ENCODE assay signal across 8 mouse cellular contexts in the genomic region with DNA sequence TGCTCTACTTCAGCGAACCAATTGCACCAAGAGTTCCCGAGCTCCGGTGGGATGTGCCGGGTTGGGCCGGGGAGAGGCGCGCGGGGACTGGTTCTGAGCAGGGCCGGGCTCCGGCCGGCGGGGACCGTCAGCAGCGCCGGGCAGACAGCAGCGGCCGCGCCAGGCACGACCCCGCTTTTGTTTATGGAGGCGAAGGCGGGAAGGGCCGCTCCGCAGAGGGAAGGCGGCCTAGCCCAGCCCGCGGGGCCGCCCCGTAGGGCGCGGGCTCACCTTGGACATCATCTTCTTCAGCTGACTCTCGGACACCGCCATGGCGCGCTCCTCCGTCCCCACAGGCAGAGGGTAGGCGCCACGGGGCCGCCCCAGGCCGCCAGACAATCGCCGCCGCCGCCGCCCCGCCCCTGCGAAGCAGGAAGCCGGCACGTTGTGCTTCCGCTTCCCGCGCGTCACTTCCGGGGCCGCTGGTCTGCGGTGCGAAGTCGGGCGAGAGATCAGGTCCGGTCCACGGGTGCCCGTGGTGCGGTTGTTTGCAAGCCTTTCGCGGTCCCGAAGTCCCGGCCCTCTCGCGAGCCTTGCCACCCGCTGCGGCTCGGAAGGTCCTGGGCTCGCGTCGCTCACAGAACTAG. TPM values are rescaled to one million over a fixed set of nuclear protein-coding genes. Genes with fewer than 3 reads are reported as not detected.
DNase-seq lines count a peak whose midpoint lies in the region; ATAC-seq and TF ChIP-seq lines count a peak whose summit lies in the region.

A gene (minus strand): TSS at position 419 of the 626 bp plus-strand sequence.

- no peaks in the 10 kb centered on the region for H3K9me3 ChIP-seq in MEL (replicated peaks; ENCODE audit: insufficient read depth, low read length)
- H3K9me3 ChIP-seq in lung, embryonic 16.5 days (ENCODE audit: control insufficient read depth, low read length), result no peaks in the 10 kb centered on the region

- peaks cover 0 to 29% of the 10 kb centered on the region in 2 experiments; a peak in 2 of 4 replicates for H3K36me3 ChIP-seq in MEL (ENCODE audit: control insufficient read depth in 1 of 2, insufficient read depth in 2 of 2, low read length in 2 of 2)
- H3K36me3 ChIP-seq in lung, embryonic 16.5 days (ENCODE audit: control insufficient read depth, insufficient read depth, low read length), result no peaks in the 10 kb centered on the region

- WGBS in cerebellum, adult 2 months, result under 1% methylated on average over 74 of the region's 75 CpGs
- 0% methylated on average over 71 of the region's 75 CpGs for WGBS in lung, embryonic 16.5 days

- no peak for TF ChIP-seq EP300 in MEL (IDR thresholded peaks at IDR 0.05; ENCODE audit: low read depth in 1 of 2, low read length in 2 of 2)

- H3K4me3 ChIP-seq in MEL (ENCODE audit: control insufficient read depth in 1 of 2, insufficient read depth in 1 of 2, low read depth in 2 of 2, low read length in 2 of 2), result peak within 1 kb of the TSS; percentile 86 to 95
- peak within 1 kb of the TSS; percentile 76 for H3K4me3 ChIP-seq in cerebellum, adult 2 months (replicated peaks; ENCODE audit: insufficient read depth, low read depth, low read length)
- peak within 1 kb of the TSS; percentile 66 for H3K4me3 ChIP-seq in lung, embryonic 16.5 days (ENCODE audit: low read length)

- peaks cover 8 to 30% of the 10 kb centered on the region in 2 experiments for H3K4me1 ChIP-seq in MEL (ENCODE audit: control insufficient read depth in 1 of 2, insufficient read depth in 2 of 2, low read length in 2 of 2)
- H3K4me1 ChIP-seq in cerebellum, adult 2 months (ENCODE audit: control insufficient read depth, insufficient read depth, low read length), result peaks cover 3% of the 10 kb centered on the region; the same call in 1 of the 2 replicates
- peaks cover 15% of the 10 kb centered on the region for H3K4me1 ChIP-seq in lung, embryonic 16.5 days (replicated peaks; ENCODE audit: control insufficient read depth, insufficient read depth, low read length)

- H3K4me2 ChIP-seq in lung, embryonic 16.5 days (ENCODE audit: low read depth, low read length), result peak within 1 kb of the TSS; percentile 76

- H3K27me3 ChIP-seq in MEL (ENCODE audit: control insufficient read depth in 1 of 2, insufficient read depth in 2 of 2, low read length in 2 of 2), result no peaks in the 10 kb centered on the region
- no peaks in the 10 kb centered on the region for H3K27me3 ChIP-seq in cerebellum, adult 2 months (ENCODE audit: control insufficient read depth, insufficient read depth, low read length)
- H3K27me3 ChIP-seq in lung, embryonic 16.5 days (ENCODE audit: control insufficient read depth, insufficient read depth, low read depth, low read length), result no peaks in the 10 kb centered on the region

- peak within 1 kb of the TSS; percentile 93 for H3K27ac ChIP-seq in MEL (ENCODE audit: control insufficient read depth, low read depth, low read length)
- peak within 1 kb of the TSS; percentile 89 for H3K27ac ChIP-seq in cerebellum, adult 2 months (ENCODE audit: insufficient read depth, low read length)
- H3K27ac ChIP-seq in lung, embryonic 16.5 days (ENCODE audit: low read length), result peak within 1 kb of the TSS; percentile 97

- peak within 1 kb of the TSS; percentile 98 for H3K9ac ChIP-seq in MEL (ENCODE audit: control insufficient read depth, low read depth, low read length, poor library complexity, severe bottlenecking)
- peak within 1 kb of the TSS; percentile 81 for H3K9ac ChIP-seq in lung, embryonic 16.5 days (ENCODE audit: low read length)

- TF ChIP-seq CTCF in MEL (IDR thresholded peaks at IDR 0.05 in 2 of 3, conservative IDR thresholded peaks at IDR 0.05 in 1 of 3; ENCODE audit: control insufficient read depth in 1 of 3, insufficient read depth in 1 of 3, low read depth in 2 of 3, low read length in 3 of 3, poor library complexity in 1 of 3, severe bottlenecking in 1 of 3), result no peak
- TF ChIP-seq CTCF in cerebellum, adult 2 months (IDR thresholded peaks at IDR 0.05; ENCODE audit: borderline replicate concordance, insufficient read depth, low read depth, low read length), result no peak

- H3K79me2 ChIP-seq in MEL (ENCODE audit: control insufficient read depth, insufficient read depth, low read length, poor library complexity), result peaks cover 29% of the 10 kb centered on the region

- peak; percentile 87 to 99 for TF ChIP-seq POLR2A in MEL (IDR thresholded peaks at IDR 0.05; ENCODE audit: control insufficient read depth in 1 of 2, insufficient read depth in 1 of 2, low read depth in 1 of 2, low read length in 2 of 2, poor library complexity in 1 of 2)
- peak; percentile 98 for TF ChIP-seq POLR2A in cerebellum, adult 2 months (IDR thresholded peaks at IDR 0.05; ENCODE audit: borderline replicate concordance, insufficient read depth, low read length)

- TF ChIP-seq RAD21 in MEL (IDR thresholded peaks at IDR 0.05; ENCODE audit: low read depth, low read length), result no peak

- peak; percentile 93 for DNase-seq in MEL (ENCODE audit: low read depth, low spot score)
- peak; percentile 92 to 93 for DNase-seq in cerebellum, adult 2 months
- peak; percentile 87 for DNase-seq in forelimb bud, embryonic 11.5 days (ENCODE audit: low read depth, low spot score)
- peak; percentile 67 for DNase-seq in layer of hippocampus, adult 9-10 months (ENCODE audit: low spot score)
- DNase-seq in ovary, postnatal 10 days (ENCODE audit: low spot score), result peak; percentile 86
- DNase-seq in thymus, postnatal 10 days (ENCODE audit: low spot score in 2 of 2), result peak; percentile 79 to 88

- peak; percentile 89 to 90 for ATAC-seq in hematopoietic stem cell, adult 5-6 weeks (replicated peaks in 1 of 2; ENCODE audit: insufficient read depth in 1 of 2, low FRiP score in 2 of 2, low TSS enrichment in 1 of 2, low read depth in 1 of 2, poor library complexity in 2 of 2, severe bottlenecking in 2 of 2)
- ATAC-seq in lung, embryonic 16.5 days (ENCODE audit: low read depth), result peak; percentile 97

TF ChIP-seq in MEL, 35 proteins besides CTCF, POLR2A, EP300 and RAD21:
- TF ChIP-seq USF2 (IDR thresholded peaks at IDR 0.05; ENCODE audit: borderline replicate concordance in 1 of 2, insufficient read depth in 1 of 2, low read depth in 1 of 2, low read length in 2 of 2) (no peak), NRF1 (IDR thresholded peaks at IDR 0.05; ENCODE audit: insufficient read depth, low read depth, low read length, poor library complexity, severe bottlenecking) (no peak), SIN3A (IDR thresholded peaks at IDR 0.05; ENCODE audit: low read length) (peak; percentile 87), NELFE (IDR thresholded peaks at IDR 0.05; ENCODE audit: low read depth, low read length) (peak; percentile 99), TAL1 (IDR thresholded peaks at IDR 0.05; ENCODE audit: low read length) (no peak), ELF1 (IDR thresholded peaks at IDR 0.05; ENCODE audit: low read depth, low read length) (peak; percentile 93), UBTF (IDR thresholded peaks at IDR 0.05; ENCODE audit: borderline replicate concordance, insufficient read depth, low read depth, low read length) (no peak), MAZ (IDR thresholded peaks at IDR 0.05; ENCODE audit: low read depth, low read length) (peak; percentile 83; the same call in 1 of the 2 replicates), MAX (IDR thresholded peaks at IDR 0.05; ENCODE audit: low read length) (peak; percentile 59; the same call in 1 of the 2 replicates), USF1 (IDR thresholded peaks at IDR 0.05; ENCODE audit: low read depth, low read length) (0 out of 2 replicates have a peak, but pooled peaks have one; percentile 24), TCF12 (IDR thresholded peaks at IDR 0.05; ENCODE audit: low read depth, low read length) (peak; percentile 55; the same call in 1 of the 2 replicates), HCFC1 (IDR thresholded peaks at IDR 0.05; ENCODE audit: low read depth, low read length) (peak; percentile 90), ZMIZ1 (IDR thresholded peaks at IDR 0.05; ENCODE audit: low read depth, low read length) (peak; percentile 97), ETS1 (IDR thresholded peaks at IDR 0.05; ENCODE audit: low read depth, low read length) (0 out of 2 replicates have a peak, but pooled peaks have one; percentile 28), TBP (IDR thresholded peaks at IDR 0.05; ENCODE audit: low read depth, low read length) (peak; percentile 75), MXI1 (IDR thresholded peaks at IDR 0.05; ENCODE audit: low read depth, low read length) (peak; percentile 76), RCOR1 (IDR thresholded peaks at IDR 0.05; ENCODE audit: low read depth, low read length) (0 out of 2 replicates have a peak, but pooled peaks have one; percentile 15), POLR2AphosphoS2 (IDR thresholded peaks at IDR 0.05; ENCODE audit: low read length) (peak; percentile 93)
TF ChIP-seq in MEL: peak in this region for 14.

RNA-seq across cellular contexts. Expression of the gene that starts here (rescaled TPM):
- total RNA-seq in MEL (2012; rRNA removed), result 21.3 and 25.3 TPM in 2 replicates
- polyA plus RNA-seq in MEL (2012; ENCODE audit: insufficient read depth in 1 of 2, insufficient read length in 2 of 2, low read depth in 1 of 2, low replicate concordance in 2 of 2, missing spikeins in 1 of 2), result 10 to 100 TPM in 1 of 2 experiments, not detected in 1; 88.9 TPM
- polyA plus RNA-seq in cerebellum, adult 2 months (2012; rRNA removed), result 80.5 and 87.8 TPM in 2 replicates
- total RNA-seq in hematopoietic stem cell, adult 5-6 weeks (2017), result 61.9 and 66.0 TPM in 2 replicates
- 153 and 165 TPM in 2 replicates for polyA plus RNA-seq in lung, embryonic 16.5 days (2015; fragmentation: Nextera tagmentation; extraction: Ambion mirVana)

Comparison
In these comparisons a context has a peak if more than half of its experiments do, and no peak if none do; other contexts are left out.
1. Peak in every context shown above with its lines: DNase-seq, ATAC-seq, H3K4me3 ChIP-seq and H3K27ac ChIP-seq.